In genomic region chr2:29506411-29506810, GRCm38 (mm10) we compare ENCODE assay signal across 20 mouse cellular contexts.
DNase-seq lines count a peak whose midpoint lies in the region; ATAC-seq lines count a peak whose summit lies in the region.
"Had no signal": no experiment of that assay in that cellular context is flagged by ENCODE, and none has a peak within 500 bp of the region (broad histone marks: within the 10 kb centered on the region; RNA-seq: fewer than 3 reads in every experiment).

No protein-coding gene starts in this region.

- H3K4me3 ChIP-seq in forebrain, embryonic 10.5 days: no peak overlapping the region
- no peak overlapping the region for H3K4me3 ChIP-seq in forebrain, embryonic 13.5 days
- H3K4me3 ChIP-seq in midbrain, embryonic 10.5 days: no peak overlapping the region
- H3K4me3 ChIP-seq in midbrain, embryonic 11.5 days (ENCODE audit: low read depth, low read length): no peak overlapping the region
- H3K4me3 ChIP-seq in midbrain, embryonic 16.5 days (ENCODE audit: low read depth, low read length): no peak overlapping the region
- H3K4me3 ChIP-seq: embryonic facial prominence, embryonic 12.5 days; forebrain, embryonic 12.5 days; heart, adult 2 months; heart, embryonic 15.5 days had no signal

- H3K9me3 ChIP-seq in forebrain, embryonic 10.5 days: no peaks in the 10 kb centered on the region
- H3K9me3 ChIP-seq in forebrain, embryonic 13.5 days (replicated peaks): no peaks in the 10 kb centered on the region
- no peaks in the 10 kb centered on the region for H3K9me3 ChIP-seq in midbrain, embryonic 10.5 days (replicated peaks)
- H3K9me3 ChIP-seq in midbrain, embryonic 11.5 days (ENCODE audit: control insufficient read depth, low read length): no peaks in the 10 kb centered on the region
- H3K9me3 ChIP-seq in midbrain, embryonic 16.5 days (replicated peaks; ENCODE audit: control insufficient read depth, low read length, poor library complexity, severe bottlenecking): no peaks in the 10 kb centered on the region
- H3K9me3 ChIP-seq: embryonic facial prominence, embryonic 12.5 days; forebrain, embryonic 12.5 days; heart, embryonic 15.5 days had no signal

- no peak for ATAC-seq in forebrain, embryonic 13.5 days
- ATAC-seq in midbrain, embryonic 11.5 days (ENCODE audit: low FRiP score): no peak
- ATAC-seq in midbrain, embryonic 16.5 days: no peak
- no peak for ATAC-seq in inflammation-experienced regulatory T-cells, adult 6 months
- ATAC-seq: forebrain, postnatal 0 days; hindbrain, embryonic 16.5 days had no signal

- peak overlapping the region; percentile 44; the same call in 1 of the 2 replicates for H3K27ac ChIP-seq in forebrain, embryonic 10.5 days
- H3K27ac ChIP-seq in forebrain, embryonic 13.5 days: no peak overlapping the region
- H3K27ac ChIP-seq in midbrain, embryonic 10.5 days (replicated peaks): peak overlapping the region; percentile 14; the same call in 1 of the 2 replicates
- H3K27ac ChIP-seq in midbrain, embryonic 11.5 days (ENCODE audit: low read depth, low read length): no peak overlapping the region
- peak overlapping the region; percentile 71; the same call in 1 of the 2 replicates for H3K27ac ChIP-seq in midbrain, embryonic 16.5 days (ENCODE audit: low read length)
- H3K27ac ChIP-seq: forebrain, embryonic 12.5 days; heart, adult 2 months; heart, embryonic 15.5 days had no signal

- H3K4me1 ChIP-seq in forebrain, embryonic 10.5 days: peaks cover 52% of the 10 kb centered on the region
- H3K4me1 ChIP-seq in forebrain, embryonic 13.5 days: peaks cover 15% of the 10 kb centered on the region
- H3K4me1 ChIP-seq in midbrain, embryonic 10.5 days: peaks cover 53% of the 10 kb centered on the region
- peaks cover 14% of the 10 kb centered on the region; the same call in 1 of the 2 replicates for H3K4me1 ChIP-seq in midbrain, embryonic 11.5 days (ENCODE audit: control insufficient read depth, insufficient read depth, low read length)
- peaks cover 26% of the 10 kb centered on the region for H3K4me1 ChIP-seq in midbrain, embryonic 16.5 days (ENCODE audit: control insufficient read depth, insufficient read depth, low read length)
- H3K4me1 ChIP-seq: heart, embryonic 15.5 days had no signal

- no peak for DNase-seq in forebrain, embryonic 10.5 days (ENCODE audit: extremely low spot score, low spot score)
- DNase-seq in midbrain, embryonic 10.5 days (ENCODE audit: low spot score): no peak
- DNase-seq in midbrain, embryonic 11.5 days (ENCODE audit: low spot score, missing footprints): no peak
- peak; percentile 62 for DNase-seq in brain, adult 2 months (ENCODE audit: low read depth, low spot score)
- DNase-seq: adrenal gland, postnatal 14 days; cerebellum, adult 18-20 months; cerebellum, adult 9-11 months; cerebellum, postnatal 36 days; forebrain, postnatal 0 days; gastrocnemius, postnatal 14 days; heart, adult 2 months; heart, postnatal 14 days had no signal

- WGBS in forebrain, embryonic 10.5 days: 59% methylated on average over 4 of the region's 4 CpGs
- WGBS in forebrain, embryonic 13.5 days: 34% methylated on average over 4 of the region's 4 CpGs
- 74% methylated on average over 4 of the region's 4 CpGs for WGBS in midbrain, embryonic 10.5 days
- 56% methylated on average over 4 of the region's 4 CpGs for WGBS in midbrain, embryonic 11.5 days
- 51% methylated on average over 4 of the region's 4 CpGs for WGBS in midbrain, embryonic 16.5 days

- H3K4me2 ChIP-seq in forebrain, embryonic 13.5 days: no peak overlapping the region
- no peak overlapping the region for H3K4me2 ChIP-seq in midbrain, embryonic 11.5 days
- no peak overlapping the region for H3K4me2 ChIP-seq in midbrain, embryonic 16.5 days (ENCODE audit: low read length)
- H3K4me2 ChIP-seq: embryonic facial prominence, embryonic 12.5 days; forebrain, embryonic 12.5 days; heart, embryonic 11.5 days; heart, embryonic 15.5 days had no signal

- no peaks in the 10 kb centered on the region; the same call in 1 of the 2 replicates for H3K27me3 ChIP-seq in forebrain, embryonic 10.5 days (ENCODE audit: poor library complexity, severe bottlenecking)
- H3K27me3 ChIP-seq in forebrain, embryonic 13.5 days: no peaks in the 10 kb centered on the region
- no peaks in the 10 kb centered on the region for H3K27me3 ChIP-seq in midbrain, embryonic 10.5 days (ENCODE audit: low read depth, poor library complexity, severe bottlenecking)
- H3K27me3 ChIP-seq in midbrain, embryonic 11.5 days (ENCODE audit: control insufficient read depth, insufficient read depth, low read length): no peaks in the 10 kb centered on the region
- no peaks in the 10 kb centered on the region for H3K27me3 ChIP-seq in midbrain, embryonic 16.5 days (ENCODE audit: control insufficient read depth, insufficient read depth, low read depth, low read length)
- H3K27me3 ChIP-seq: embryonic facial prominence, embryonic 12.5 days; forebrain, embryonic 12.5 days; heart, embryonic 15.5 days had no signal

- peaks cover 3% of the 10 kb centered on the region for H3K36me3 ChIP-seq in forebrain, embryonic 10.5 days (replicated peaks)
- 0 out of 2 replicates have a peak, but pooled peaks cover 6% of the 10 kb centered on the region for H3K36me3 ChIP-seq in forebrain, embryonic 13.5 days (ENCODE audit: poor library complexity, severe bottlenecking)
- no peaks in the 10 kb centered on the region for H3K36me3 ChIP-seq in midbrain, embryonic 10.5 days
- no peaks in the 10 kb centered on the region for H3K36me3 ChIP-seq in midbrain, embryonic 11.5 days (ENCODE audit: control insufficient read depth, insufficient read depth, low read length)
- no peaks in the 10 kb centered on the region for H3K36me3 ChIP-seq in midbrain, embryonic 16.5 days (ENCODE audit: control insufficient read depth, insufficient read depth, low read length)
- H3K36me3 ChIP-seq: embryonic facial prominence, embryonic 12.5 days; heart, embryonic 15.5 days had no signal

- no peak overlapping the region for H3K9ac ChIP-seq in forebrain, embryonic 13.5 days
- no peak overlapping the region for H3K9ac ChIP-seq in midbrain, embryonic 11.5 days (ENCODE audit: low read length)
- H3K9ac ChIP-seq in midbrain, embryonic 16.5 days (ENCODE audit: low read depth, low read length): no peak overlapping the region
- H3K9ac ChIP-seq: embryonic facial prominence, embryonic 12.5 days; forebrain, embryonic 12.5 days; forebrain, postnatal 0 days; heart, embryonic 15.5 days had no signal

Comparison
In these comparisons a context has a peak if more than half of its experiments do, and no peak if none do; other contexts are left out.
1. H3K27ac ChIP-seq: peak in forebrain, embryonic 10.5 days (single experiment), midbrain, embryonic 10.5 days (single experiment) and midbrain, embryonic 16.5 days (single experiment); none in forebrain, embryonic 13.5 days (single experiment) and midbrain, embryonic 11.5 days (single experiment).